Mouse (Mus musculus): ENCODE data around the gene Fam181a. TPM values are rescaled to one million over a fixed set of nuclear protein-coding genes. Genes with fewer than 3 reads are reported as not detected.
A peak's percentile ranks its signal among the peaks of the same experiment; 100 is the strongest.

Fam181a gene
- polyA plus RNA-seq, 1 experiment from 2014 or later: not detected

DNA sequence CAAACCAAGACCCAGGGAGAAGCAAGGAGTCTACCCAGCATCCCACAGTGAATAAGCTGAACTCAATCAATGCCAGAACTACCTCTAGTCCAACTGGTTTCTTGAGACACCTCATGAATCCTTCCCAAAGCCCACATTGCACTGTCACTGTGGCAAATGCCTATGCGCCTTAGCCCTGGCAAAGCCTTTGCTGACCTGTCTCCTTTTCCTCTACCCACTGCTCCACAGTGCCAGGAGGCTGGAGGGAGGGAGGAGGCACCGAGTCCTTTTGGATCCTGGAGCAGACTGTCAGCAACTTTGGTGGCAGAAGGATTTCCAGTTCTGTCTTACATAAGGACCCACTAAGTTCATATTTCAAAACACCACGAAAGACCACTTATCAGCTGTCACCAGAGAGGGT lies 27.4 kb upstream of the Fam181a start:
- H3K36me3 ChIP-seq (ENCODE audit: insufficient read depth, low read length): no peaks in the 10 kb centered on the region

DNA sequence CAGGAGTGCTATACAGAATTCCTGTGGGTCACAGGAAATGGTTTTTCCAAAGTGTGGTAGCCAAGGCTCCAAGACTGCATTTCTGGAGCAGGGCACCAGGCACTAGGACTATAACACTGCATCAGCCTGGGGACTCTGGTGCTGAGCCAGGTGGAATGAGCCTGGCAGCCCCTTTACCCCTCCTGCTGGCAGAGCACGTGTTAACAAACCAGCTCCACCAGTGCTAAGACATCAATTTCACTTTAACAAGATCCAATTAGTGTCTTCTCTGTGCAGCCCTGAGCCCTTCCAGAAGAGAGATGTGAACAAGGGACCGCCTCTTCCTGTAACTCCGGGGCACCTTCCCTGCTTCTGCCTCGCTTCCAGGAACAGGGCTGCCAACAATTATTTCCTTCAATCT lies 23.5 kb upstream of the Fam181a start:
- Histone ChIP-seq H3K27ac (ENCODE audit: low read length) (no peak overlapping the region), H3K36me3 (ENCODE audit: insufficient read depth, low read length) (no peaks in the 10 kb centered on the region), H3K4me3 (ENCODE audit: low read length) (no peak overlapping the region), H3K9me3 (ENCODE audit: low read length) (no peaks in the 10 kb centered on the region), H3K9ac (replicated peaks; ENCODE audit: low read length) (no peak overlapping the region), H3K27me3 (ENCODE audit: insufficient read depth, low read length) (no peaks in the 10 kb centered on the region), H3K4me1 (ENCODE audit: insufficient read depth, low read length) (no peaks in the 10 kb centered on the region), H3K4me2 (replicated peaks; ENCODE audit: low read depth, low read length) (no peak overlapping the region)
- 69% methylated on average over 4 of the region's 4 CpGs for WGBS
- ATAC-seq (ENCODE audit: low FRiP score, low TSS enrichment): no peak

More for the DNA sequence above, 27.4 kb upstream of the Fam181a start:
- no peaks in the 10 kb centered on the region for H3K4me1 ChIP-seq (ENCODE audit: insufficient read depth, low read length)
- peaks cover 2% of the 10 kb centered on the region for H3K9me3 ChIP-seq (ENCODE audit: low read length)
- no peak overlapping the region for H3K4me2 ChIP-seq (replicated peaks; ENCODE audit: low read depth, low read length)
- no peak overlapping the region for H3K9ac ChIP-seq (replicated peaks; ENCODE audit: low read length)
- ATAC-seq (ENCODE audit: low FRiP score, low TSS enrichment): no peak
- no peak overlapping the region for H3K27ac ChIP-seq (ENCODE audit: low read length)
- no peaks in the 10 kb centered on the region for H3K27me3 ChIP-seq (ENCODE audit: insufficient read depth, low read length)
- WGBS: 79% methylated on average over 3 of the region's 3 CpGs
- H3K4me3 ChIP-seq (ENCODE audit: low read length): no peak overlapping the region

DNA sequence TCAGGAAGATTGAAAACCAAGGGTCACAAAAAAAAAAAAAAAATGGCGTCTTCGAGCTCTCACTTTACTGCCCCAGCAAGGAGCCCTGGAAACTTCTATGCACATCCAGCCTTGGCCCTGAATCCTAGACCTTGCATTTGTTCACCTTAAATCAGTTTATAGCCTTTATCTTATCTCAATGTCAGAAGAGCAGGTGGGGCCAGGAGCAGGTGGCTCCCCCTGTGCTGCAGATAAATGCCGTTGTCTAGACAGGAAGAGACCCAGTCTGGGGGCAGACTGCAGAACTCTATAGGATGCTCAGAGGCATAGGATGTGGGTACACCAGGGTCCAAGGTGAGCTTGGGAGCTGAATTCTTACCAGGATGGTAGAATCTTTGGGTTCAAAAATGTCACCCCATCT lies 18.4 kb upstream of the Fam181a start:
- no peak overlapping the region for H3K4me2 ChIP-seq (replicated peaks; ENCODE audit: low read depth, low read length)
- no peaks in the 10 kb centered on the region for H3K4me1 ChIP-seq (ENCODE audit: insufficient read depth, low read length)
- no peaks in the 10 kb centered on the region for H3K36me3 ChIP-seq (ENCODE audit: insufficient read depth, low read length)
- no peak overlapping the region for H3K9ac ChIP-seq (replicated peaks; ENCODE audit: low read length)
- WGBS: 89% methylated on average over 3 of the region's 3 CpGs
- no peak overlapping the region for H3K27ac ChIP-seq (ENCODE audit: low read length)
- no peaks in the 10 kb centered on the region for H3K27me3 ChIP-seq (ENCODE audit: insufficient read depth, low read length)
- H3K4me3 ChIP-seq (ENCODE audit: low read length): no peak overlapping the region
- H3K9me3 ChIP-seq (ENCODE audit: low read length): no peaks in the 10 kb centered on the region
- no peak for ATAC-seq (ENCODE audit: low FRiP score, low TSS enrichment)

DNA sequence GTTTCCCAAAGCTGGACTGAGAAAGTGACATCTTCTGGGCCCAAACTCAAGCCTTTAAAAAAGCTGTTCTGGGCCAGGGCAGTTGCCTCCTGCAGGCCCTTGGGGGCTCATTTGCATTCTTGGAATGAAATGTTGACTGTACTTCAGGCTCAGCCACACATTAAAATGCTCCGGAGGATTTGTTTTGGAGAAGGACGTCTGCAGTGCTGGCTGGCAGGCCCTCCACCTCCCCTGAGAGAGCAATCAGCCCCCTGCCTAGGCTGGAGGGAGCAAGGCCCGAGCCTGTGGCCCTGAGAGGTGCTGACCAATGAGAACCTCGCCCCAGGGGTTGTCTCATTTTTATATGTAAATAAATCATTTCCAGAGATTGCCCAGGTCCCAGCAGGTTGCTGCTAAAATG lies 14.5 kb upstream of the Fam181a start:
- Histone ChIP-seq H3K4me2 (replicated peaks; ENCODE audit: low read depth, low read length) (no peak overlapping the region), H3K4me1 (ENCODE audit: insufficient read depth, low read length) (peaks cover 4% of the 10 kb centered on the region; the same call in 1 of the 2 replicates), H3K4me3 (ENCODE audit: low read length) (no peak overlapping the region), H3K9me3 (ENCODE audit: low read length) (no peaks in the 10 kb centered on the region), H3K36me3 (ENCODE audit: insufficient read depth, low read length) (no peaks in the 10 kb centered on the region), H3K27me3 (ENCODE audit: insufficient read depth, low read length) (no peaks in the 10 kb centered on the region; the same call in 1 of the 2 replicates), H3K27ac (ENCODE audit: low read length) (no peak overlapping the region), H3K9ac (replicated peaks; ENCODE audit: low read length) (no peak overlapping the region)
- ATAC-seq (ENCODE audit: low FRiP score, low TSS enrichment): no peak
- WGBS: 26% methylated on average over 4 of the region's 4 CpGs

DNA sequence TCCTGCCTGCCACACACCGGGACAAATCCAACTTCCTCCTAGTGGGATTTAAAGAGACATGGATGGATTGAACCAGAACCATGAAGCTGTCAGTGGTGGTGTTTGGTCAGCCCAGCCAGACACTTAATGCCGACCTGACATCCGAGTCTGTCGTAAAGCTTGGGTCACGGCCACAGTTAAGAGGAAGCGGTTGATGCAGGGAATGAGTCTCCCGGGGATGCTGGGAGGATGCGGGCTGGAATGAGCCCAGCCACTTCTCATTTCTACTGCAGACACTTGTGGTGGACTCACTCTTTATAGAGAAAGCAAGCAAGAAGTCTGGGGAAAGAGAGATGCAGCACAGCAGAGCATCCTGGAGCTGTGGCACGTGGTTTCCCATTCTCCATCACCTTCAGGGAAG lies 10.3 kb upstream of the Fam181a start:
- Histone ChIP-seq H3K4me2 (replicated peaks; ENCODE audit: low read depth, low read length) (no peak overlapping the region), H3K9me3 (ENCODE audit: low read length) (no peaks in the 10 kb centered on the region), H3K27me3 (ENCODE audit: insufficient read depth, low read length) (no peaks in the 10 kb centered on the region; the same call in 1 of the 2 replicates), H3K4me3 (ENCODE audit: low read length) (no peak overlapping the region), H3K27ac (ENCODE audit: low read length) (no peak overlapping the region), H3K4me1 (ENCODE audit: insufficient read depth, low read length) (peaks cover 4% of the 10 kb centered on the region; the same call in 1 of the 2 replicates), H3K36me3 (ENCODE audit: insufficient read depth, low read length) (no peaks in the 10 kb centered on the region), H3K9ac (replicated peaks; ENCODE audit: low read length) (no peak overlapping the region)
- 15% methylated on average over 9 of the region's 9 CpGs for WGBS
- no peak for ATAC-seq (ENCODE audit: low FRiP score, low TSS enrichment)

DNA sequence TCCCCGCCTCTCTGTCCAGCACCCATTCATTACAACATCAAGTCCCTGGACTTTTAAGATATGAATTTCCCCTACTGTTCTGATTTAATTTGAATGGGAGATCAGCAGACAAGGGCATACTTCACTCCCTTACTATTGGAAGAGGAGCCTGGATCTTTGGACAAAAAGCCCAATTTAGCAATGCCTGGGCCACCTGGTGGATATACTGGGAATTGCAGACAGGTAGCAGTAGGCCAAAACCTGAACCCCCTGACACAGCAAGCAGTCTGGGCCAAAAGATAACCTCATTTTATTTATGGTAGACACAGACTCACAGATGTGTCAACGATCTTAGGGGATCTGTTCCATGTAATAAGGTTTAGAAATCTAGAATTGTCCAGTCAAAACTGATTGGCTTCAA lies 9.1 kb upstream of the Fam181a start:
- 50% methylated on average over 2 of the region's 2 CpGs for WGBS
- no peaks in the 10 kb centered on the region; the same call in 1 of the 2 replicates for H3K27me3 ChIP-seq (ENCODE audit: insufficient read depth, low read length)
- no peak overlapping the region for H3K4me3 ChIP-seq (ENCODE audit: low read length)
- no peak overlapping the region for H3K27ac ChIP-seq (ENCODE audit: low read length)
- H3K4me2 ChIP-seq (replicated peaks; ENCODE audit: low read depth, low read length): no peak overlapping the region
- ATAC-seq (ENCODE audit: low FRiP score, low TSS enrichment): no peak
- no peak overlapping the region for H3K9ac ChIP-seq (replicated peaks; ENCODE audit: low read length)
- no peaks in the 10 kb centered on the region for H3K36me3 ChIP-seq (ENCODE audit: insufficient read depth, low read length)
- H3K9me3 ChIP-seq (ENCODE audit: low read length): no peaks in the 10 kb centered on the region
- H3K4me1 ChIP-seq (ENCODE audit: insufficient read depth, low read length): peaks cover 4% of the 10 kb centered on the region; the same call in 1 of the 2 replicates

DNA sequence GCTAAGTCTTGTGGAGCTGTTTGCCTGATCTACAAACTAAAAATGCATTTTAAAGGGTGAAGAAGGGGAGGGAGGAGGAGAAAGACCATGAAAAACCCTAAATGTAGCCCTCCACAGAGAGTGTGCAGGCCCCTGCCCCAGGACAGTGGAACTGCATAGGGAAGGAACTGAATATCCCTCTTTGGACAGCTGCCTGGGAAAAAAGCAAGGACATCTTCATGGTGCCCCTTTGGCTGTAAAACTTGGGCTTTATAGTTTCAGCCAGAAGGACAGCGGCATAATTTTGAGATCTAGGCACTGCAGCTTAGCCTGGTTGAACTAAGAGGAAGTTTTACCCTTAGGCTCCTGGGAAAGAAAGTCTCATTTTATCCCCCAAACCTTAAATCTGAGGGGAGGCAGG lies 7.8 kb upstream of the Fam181a start:
- Histone ChIP-seq H3K27ac (ENCODE audit: low read length) (no peak overlapping the region), H3K4me2 (replicated peaks; ENCODE audit: low read depth, low read length) (no peak overlapping the region), H3K4me3 (ENCODE audit: low read length) (no peak overlapping the region), H3K9ac (replicated peaks; ENCODE audit: low read length) (no peak overlapping the region), H3K36me3 (ENCODE audit: insufficient read depth, low read length) (no peaks in the 10 kb centered on the region), H3K4me1 (ENCODE audit: insufficient read depth, low read length) (peaks cover 4% of the 10 kb centered on the region; the same call in 1 of the 2 replicates), H3K27me3 (ENCODE audit: insufficient read depth, low read length) (no peaks in the 10 kb centered on the region; the same call in 1 of the 2 replicates), H3K9me3 (ENCODE audit: low read length) (no peaks in the 10 kb centered on the region)
- WGBS: 84% methylated on average over 1 of the region's 1 CpGs
- ATAC-seq (ENCODE audit: low FRiP score, low TSS enrichment): no peak

DNA sequence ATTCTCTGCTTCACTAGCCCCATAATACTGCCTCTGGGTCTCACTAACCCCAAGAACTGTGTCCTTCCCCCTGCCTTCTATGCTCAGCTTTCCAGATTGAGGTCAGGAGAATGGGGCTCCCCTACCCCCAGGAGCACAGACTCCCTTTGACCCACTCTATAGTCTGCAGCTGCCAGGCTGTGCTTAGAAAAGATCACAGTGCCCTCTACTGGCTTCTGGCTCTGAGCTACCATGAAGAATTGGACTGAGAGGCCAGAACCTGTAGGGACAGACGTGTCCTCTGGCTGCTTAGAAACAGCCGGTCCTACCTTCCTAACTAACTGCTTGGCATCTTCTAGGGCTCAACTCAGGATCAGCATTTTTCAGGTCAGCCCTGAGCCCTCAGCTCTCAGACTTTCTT lies 4.6 kb upstream of the Fam181a start:
- Histone ChIP-seq H3K4me2 (replicated peaks; ENCODE audit: low read depth, low read length) (no peak overlapping the region), H3K4me1 (ENCODE audit: insufficient read depth, low read length) (no peaks in the 10 kb centered on the region), H3K27ac (ENCODE audit: low read length) (no peak overlapping the region), H3K4me3 (ENCODE audit: low read length) (no peak overlapping the region), H3K9me3 (ENCODE audit: low read length) (no peaks in the 10 kb centered on the region), H3K27me3 (ENCODE audit: insufficient read depth, low read length) (no peaks in the 10 kb centered on the region), H3K36me3 (ENCODE audit: insufficient read depth, low read length) (no peaks in the 10 kb centered on the region), H3K9ac (replicated peaks; ENCODE audit: low read length) (no peak overlapping the region)
- WGBS: 36% methylated on average over 2 of the region's 2 CpGs
- peak; percentile 40; the same call in 1 of the 2 replicates for ATAC-seq (ENCODE audit: low FRiP score, low TSS enrichment)

DNA sequence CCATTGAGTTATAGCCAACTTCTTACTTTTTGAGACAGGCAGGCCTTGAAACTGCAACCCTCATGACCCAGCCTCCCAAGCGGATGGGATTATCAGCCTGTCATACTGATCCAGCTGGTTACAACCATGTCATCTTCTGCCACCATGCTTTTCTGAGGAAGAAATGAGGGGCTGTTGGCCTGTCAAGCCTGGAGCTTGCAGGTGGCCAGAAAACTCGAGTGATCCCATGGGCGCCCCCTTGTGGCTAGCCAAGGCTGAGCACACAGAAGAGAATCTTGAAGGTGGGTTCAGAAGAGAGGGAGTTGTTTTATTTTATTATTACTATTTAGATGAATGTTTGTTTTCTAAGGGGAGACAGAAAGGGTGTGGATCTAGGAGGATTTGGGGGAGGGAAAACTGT lies 4.1 kb upstream of the Fam181a start:
- Histone ChIP-seq H3K4me2 (replicated peaks; ENCODE audit: low read depth, low read length) (no peak overlapping the region), H3K9me3 (ENCODE audit: low read length) (no peaks in the 10 kb centered on the region), H3K9ac (replicated peaks; ENCODE audit: low read length) (no peak overlapping the region), H3K27ac (ENCODE audit: low read length) (no peak overlapping the region), H3K4me1 (ENCODE audit: insufficient read depth, low read length) (no peaks in the 10 kb centered on the region), H3K36me3 (ENCODE audit: insufficient read depth, low read length) (no peaks in the 10 kb centered on the region), H3K4me3 (ENCODE audit: low read length) (no peak overlapping the region), H3K27me3 (ENCODE audit: insufficient read depth, low read length) (no peaks in the 10 kb centered on the region; the same call in 1 of the 2 replicates)
- ATAC-seq (ENCODE audit: low FRiP score, low TSS enrichment): no peak
- 26% methylated on average over 3 of the region's 3 CpGs for WGBS

DNA sequence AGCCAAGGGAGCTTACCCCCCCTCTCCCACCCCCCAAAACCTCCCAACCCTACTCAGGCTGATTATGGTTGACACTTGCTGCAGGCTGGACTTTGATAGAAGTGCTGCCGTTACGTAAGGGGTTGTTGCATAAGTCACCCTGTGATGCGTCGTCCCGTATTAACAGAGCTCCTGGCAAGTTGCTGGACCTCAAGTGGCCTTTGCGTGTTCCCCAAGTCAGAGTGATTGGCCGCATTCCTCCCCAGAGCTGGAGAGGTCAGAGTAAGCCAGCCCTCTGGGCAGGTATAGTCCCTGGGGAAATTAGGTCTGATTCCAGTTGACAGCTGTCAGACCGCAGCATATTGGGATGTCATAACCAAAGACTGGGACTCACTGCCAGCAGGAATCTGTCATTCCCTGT lies 1.1 kb downstream of the Fam181a start:
- WGBS: 82% methylated on average over 8 of the region's 8 CpGs
- Histone ChIP-seq H3K4me2 (replicated peaks; ENCODE audit: low read depth, low read length) (no peak overlapping the region), H3K36me3 (ENCODE audit: insufficient read depth, low read length) (no peaks in the 10 kb centered on the region), H3K27ac (ENCODE audit: low read length) (no peak overlapping the region), H3K27me3 (ENCODE audit: insufficient read depth, low read length) (peaks cover 13% of the 10 kb centered on the region), H3K4me1 (ENCODE audit: insufficient read depth, low read length) (0 out of 2 replicates have a peak, but pooled peaks cover 8% of the 10 kb centered on the region), H3K9ac (replicated peaks; ENCODE audit: low read length) (no peak overlapping the region), H3K4me3 (ENCODE audit: low read length) (no peak overlapping the region), H3K9me3 (ENCODE audit: low read length) (no peaks in the 10 kb centered on the region)
- no peak for ATAC-seq (ENCODE audit: low FRiP score, low TSS enrichment)
